Mouse (Mus musculus) hematopoietic stem cell, adult 5-6 weeks (primary cell): ENCODE measurements around the gene Cggbp1. TPM values are rescaled to one million over a fixed set of nuclear protein-coding genes. Genes with fewer than 3 reads are reported as not detected.
A peak's percentile ranks its signal among the peaks of the same experiment; 100 is the strongest.
"Not testable (repeated sequence)": the region's sequence is repeated elsewhere in the genome, so short reads cannot be mapped to it uniquely, and the experiment has no call there.

Experiments used
- ATAC-seq, 2 experiments: fragments of 125-278 bp in 1 of 2; replicated peaks in 1 of 2; 2 replicates each; pipeline ENCODE4 v1.8.0; 2016 to 2017; ENCODE audit warnings: inconsistent platforms in 2 of 2, mild to moderate bottlenecking in 2 of 2, moderate number of reproducible peaks in 2 of 2, low read depth in 1 of 2, moderate TSS enrichment in 1 of 2; ENCODE audit not compliant: low FRiP score in 2 of 2, poor library complexity in 2 of 2, severe bottlenecking in 2 of 2, insufficient read depth in 1 of 2, low TSS enrichment in 1 of 2
- total RNA-seq: library from RNA; stranded (forward); fragments of 172-1452, 232-1000 nt; gene quantifications from 2 replicates; pipeline ENCODE4 v1.2.3, GENCODE M21; 2017

Gene Cggbp1
- 119 and 147 TPM in 2 replicates for total RNA-seq

GRCm38 (mm10) chr16:64851563-64852362, at the start of gene Cggbp1, which contains the start of gene Zfp654:
Gene Cggbp1 (plus strand): TSS chr16:64851996.
Gene Zfp654 (minus strand): TSS chr16:64851652.
- ATAC-seq = peak; percentile 98 to 100

DNA sequence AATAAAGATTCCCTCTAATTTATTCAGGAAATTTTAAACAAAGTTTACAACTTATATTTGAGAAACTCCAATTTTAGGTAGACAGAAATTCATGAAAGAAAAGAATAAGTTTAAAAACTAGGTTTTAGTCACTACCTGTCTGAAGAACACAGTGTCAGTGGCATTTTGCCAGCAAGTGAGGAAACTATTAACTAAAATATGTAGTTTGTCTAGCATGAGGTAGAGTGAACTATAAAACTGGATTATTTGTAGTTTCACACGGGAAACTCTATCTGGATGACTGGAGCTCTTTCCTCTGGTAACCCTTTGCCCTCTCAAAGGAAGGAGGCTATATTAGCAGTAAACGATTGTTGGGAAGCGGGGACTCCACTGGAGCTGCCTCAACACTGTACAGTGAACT, 48.8 kb upstream of the Cggbp1 start:
- ATAC-seq = no peak

- no peak for ATAC-seq
Observed at GRCm38 (mm10) chr16:64817094-64817765, 34.6 kb upstream of the Cggbp1 start.

- no peak for ATAC-seq
Observed at GRCm38 (mm10) chr16:64823890-64824289, 27.9 kb upstream of the Cggbp1 start.

GRCm38 (mm10) chr16:64824474-64824873, 27.3 kb upstream of the Cggbp1 start:
- ATAC-seq = no peak

DNA sequence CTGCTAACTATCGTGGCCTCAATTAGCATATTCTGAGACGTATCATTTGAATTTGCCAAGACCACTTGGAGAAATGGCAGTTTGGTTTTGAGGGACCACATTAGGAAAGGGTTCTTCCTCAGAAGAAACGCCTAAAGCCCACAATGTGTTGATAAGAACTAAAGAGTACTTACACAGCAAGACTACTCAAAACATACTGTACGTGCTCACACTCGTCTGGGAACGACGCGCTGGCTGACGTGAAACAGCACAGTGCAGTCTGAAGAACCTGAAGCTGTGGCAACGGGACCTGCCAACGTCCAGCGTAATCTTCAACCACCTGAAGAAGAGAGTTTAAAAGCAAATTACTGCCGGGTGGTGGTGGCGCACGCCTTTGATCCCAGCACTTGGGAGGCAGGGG, 21.5 kb upstream of the Cggbp1 start:
- ATAC-seq = no peak

GRCm38 (mm10) chr16:64835996-64836545, 15.7 kb upstream of the Cggbp1 start:
- peak in 1 of 2 experiments; percentile 25; a peak in 1 of 4 replicates for ATAC-seq

DNA sequence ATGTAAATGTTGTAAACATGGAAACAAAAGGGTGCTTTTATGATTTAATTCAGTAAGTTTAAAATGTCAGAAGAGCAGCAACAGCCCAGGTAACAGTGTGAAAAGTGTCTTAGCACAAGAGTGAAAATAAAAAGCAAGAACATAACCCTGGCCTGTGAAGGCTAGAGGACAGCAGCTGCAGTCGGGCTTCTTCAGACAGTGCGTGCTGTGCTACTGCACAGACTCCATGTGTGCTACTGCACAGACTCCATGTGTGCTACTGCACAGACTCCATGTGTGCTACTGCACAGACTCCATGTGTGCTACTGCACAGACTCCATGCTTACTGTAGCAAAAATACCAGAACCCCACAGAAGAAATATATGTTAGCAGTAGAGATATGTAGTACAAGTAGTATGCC, 15.1 kb upstream of the Cggbp1 start:
- no peak for ATAC-seq

DNA sequence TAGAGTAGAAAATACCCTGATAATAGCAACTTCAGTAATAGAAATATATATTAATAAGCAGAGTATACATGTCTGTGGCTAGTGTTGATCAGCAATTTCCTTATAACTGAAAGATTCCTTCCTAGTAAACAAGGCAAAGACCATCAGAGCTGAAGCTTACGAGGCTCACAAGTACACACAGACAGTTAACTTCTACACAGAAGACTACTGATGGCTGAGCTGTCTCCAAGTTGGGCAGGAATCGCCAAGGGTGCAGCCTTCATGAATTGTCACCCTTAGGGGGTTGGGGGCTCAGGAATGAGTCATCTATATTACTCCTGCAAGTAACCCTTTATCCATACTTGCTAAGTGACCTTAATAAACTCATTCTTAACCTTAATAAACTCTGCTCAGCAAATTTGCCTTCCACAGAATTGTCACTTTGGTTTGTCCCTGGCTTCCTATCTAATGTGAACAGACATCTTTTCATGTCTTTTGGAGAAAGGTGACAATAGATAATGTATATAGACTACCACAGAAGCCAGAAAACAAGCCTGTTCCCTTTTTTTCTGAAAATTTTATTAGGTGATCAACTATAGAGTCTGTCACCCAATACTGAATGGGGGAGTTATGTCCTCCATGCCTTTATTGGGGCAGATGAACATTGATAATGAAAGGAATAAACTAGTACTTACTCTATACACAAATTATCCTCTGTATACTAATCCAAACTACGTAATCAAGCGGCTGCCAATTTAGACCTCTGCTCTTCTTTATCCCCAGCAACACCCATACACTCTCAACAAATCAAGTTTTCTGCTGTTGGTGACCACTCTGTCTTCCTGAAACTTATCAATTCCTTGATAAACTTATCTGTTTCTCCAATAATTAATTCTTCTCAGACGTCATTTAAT, 10.1 kb upstream of the Cggbp1 start:
- peak in 1 of 2 experiments; percentile 36; a peak in 1 of 4 replicates for ATAC-seq

- no peak for ATAC-seq
Observed at GRCm38 (mm10) chr16:64842374-64842729, 9.4 kb upstream of the Cggbp1 start.

DNA sequence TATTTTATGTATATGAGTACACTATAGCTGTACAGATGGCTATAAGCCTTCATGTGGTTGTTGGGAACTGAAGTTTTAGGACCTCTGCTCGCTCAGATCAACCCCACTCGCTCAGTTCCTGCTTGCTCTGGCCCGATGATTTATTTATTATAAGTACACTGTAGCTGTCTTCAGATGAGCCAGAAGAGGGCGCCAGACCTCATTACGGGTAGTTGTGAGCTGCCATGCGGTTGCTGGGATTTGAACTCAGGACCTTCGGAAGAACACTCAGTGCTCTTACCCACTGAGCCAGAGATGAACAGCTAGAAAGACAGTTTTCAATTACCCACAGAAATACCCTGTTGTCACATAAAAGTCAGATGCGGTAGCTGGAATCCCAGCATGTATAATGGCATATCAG, 5.8 kb upstream of the Cggbp1 start:
- ATAC-seq = no peak

DNA sequence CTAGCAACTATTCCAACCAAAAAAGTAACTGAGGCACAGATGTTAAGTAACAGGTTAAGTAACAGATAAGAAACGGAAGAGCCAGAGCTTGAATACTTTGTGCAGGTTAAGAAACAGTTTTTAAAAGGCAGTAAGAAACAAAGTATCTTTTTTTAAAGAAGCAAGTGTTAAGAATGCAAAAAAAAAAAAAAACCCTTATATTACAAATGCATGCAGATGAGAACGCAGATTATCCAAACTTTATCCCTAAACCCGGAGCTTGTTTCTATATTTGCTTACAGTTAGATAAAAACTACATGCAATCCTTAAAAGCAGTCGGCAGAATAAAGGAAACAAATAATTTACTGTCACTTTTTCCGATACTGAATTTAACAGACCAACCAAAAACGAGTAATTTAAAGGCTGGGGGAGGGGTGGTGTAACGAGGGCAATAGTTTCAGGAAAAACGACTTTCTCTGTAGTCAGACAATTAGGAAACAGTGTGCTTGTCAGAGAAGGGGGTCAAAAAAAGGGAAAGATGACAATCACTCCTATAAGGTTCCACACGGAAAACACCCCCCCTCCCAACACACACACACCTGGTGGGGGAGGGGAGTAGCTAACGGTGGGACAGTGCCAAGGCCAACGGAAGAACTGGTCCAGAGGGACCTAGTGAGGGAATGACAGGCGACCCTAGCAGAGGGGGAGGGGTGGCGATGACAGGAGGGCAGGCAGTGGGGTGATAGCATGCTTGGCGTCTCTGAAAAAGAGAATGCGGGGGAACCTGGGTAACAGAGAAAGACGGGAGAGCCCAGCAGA, 1.3 kb upstream of the Cggbp1 start:
- ATAC-seq = no peak

- no peak for ATAC-seq
Observed at GRCm38 (mm10) chr16:64851085-64851562, 672 bp upstream of the Cggbp1 start.

- ATAC-seq = no peak
Observed at GRCm38 (mm10) chr16:64852441-64852871, 660 bp downstream of the Cggbp1 start.

- no peak for ATAC-seq
Observed at GRCm38 (mm10) chr16:64852891-64853290, 1.1 kb downstream of the Cggbp1 start.

- no peak for ATAC-seq
Observed at GRCm38 (mm10) chr16:64856946-64857345, 5.2 kb downstream of the Cggbp1 start.

- not testable (repeated sequence) for ATAC-seq
Observed at GRCm38 (mm10) chr16:64865841-64866240, 14.0 kb downstream of the Cggbp1 start.
